Mouse (Mus musculus) myocyte (in vitro differentiated cells): ENCODE data around the gene Cdhr3. TPM values are rescaled to one million over a fixed set of nuclear protein-coding genes. Genes with fewer than 3 reads are reported as not detected.

Experiments used
- H3K27me3 ChIP-seq: one replicate; pipeline ENCODE4 v1.6.1; 2011; ENCODE audit not compliant: control insufficient read depth, insufficient read depth, insufficient read length
- H3K36me3 ChIP-seq: one replicate; pipeline ENCODE4 v1.6.1; 2011; ENCODE audit not compliant: control insufficient read depth, insufficient read depth
- H3K4me2 ChIP-seq: one replicate; pipeline ENCODE4 v1.6.1; 2011; ENCODE audit warnings: low read depth, control low read depth
- H3K4me3 ChIP-seq: one replicate; pipeline ENCODE4 v1.5.1; 2011; ENCODE audit warnings: mild to moderate bottlenecking, control low read depth, moderate library complexity
- H3K79me2 ChIP-seq: one replicate; pipeline ENCODE4 v1.6.1; 2011; ENCODE audit not compliant: control insufficient read depth, insufficient read depth
- H3ac ChIP-seq: one replicate; pipeline ENCODE4 v1.6.1; 2011; ENCODE audit not compliant: control insufficient read depth, insufficient read length
- CEBPB ChIP-seq: IDR thresholded peaks from 2 replicates; pipeline ENCODE4 v1.6.1; 2011; ENCODE audit warnings: mild to moderate bottlenecking, moderate library complexity; ENCODE audit not compliant: poor library complexity, insufficient read depth, severe bottlenecking
- E2F4 ChIP-seq: IDR thresholded peaks from one replicate; pipeline ENCODE4 v1.6.1; 2011; ENCODE audit warnings: mild to moderate bottlenecking, control low read depth, moderate library complexity; ENCODE audit not compliant: insufficient read depth
- MAX ChIP-seq: IDR thresholded peaks from one replicate; pipeline ENCODE4 v1.6.1; 2011; ENCODE audit warnings: low read depth, mild to moderate bottlenecking, control low read depth
- MYOD1 ChIP-seq, 3 experiments: IDR thresholded peaks; one replicate each; pipeline ENCODE4 v1.6.1; 2011; ENCODE audit warnings: control low read depth in 2 of 3, low read depth in 2 of 3, mild to moderate bottlenecking in 2 of 3, moderate library complexity in 1 of 3; ENCODE audit not compliant: insufficient read length in 2 of 3, control insufficient read depth in 1 of 3
- MYOG ChIP-seq, 3 experiments: IDR thresholded peaks; one replicate each; pipeline ENCODE4 v1.6.1; 2011; ENCODE audit warnings: control low read depth in 2 of 3, low read depth in 2 of 3, mild to moderate bottlenecking in 2 of 3; ENCODE audit not compliant: insufficient read length in 2 of 3, control insufficient read depth in 1 of 3, insufficient read depth in 1 of 3
- POLR2A ChIP-seq: IDR thresholded peaks from one replicate; pipeline ENCODE4 v1.6.1; 2011; ENCODE audit warnings: low read depth, mild to moderate bottlenecking, control low read depth, moderate library complexity; ENCODE audit not compliant: insufficient read length
- POLR2AphosphoS2 ChIP-seq: IDR thresholded peaks from one replicate; pipeline ENCODE4 v1.6.1; 2011; ENCODE audit warnings: low read depth, control low read depth; ENCODE audit not compliant: insufficient read length
- REST ChIP-seq: IDR thresholded peaks from one replicate; pipeline ENCODE4 v1.6.1; 2011; ENCODE audit warnings: mild to moderate bottlenecking, control low read depth, moderate library complexity; ENCODE audit not compliant: insufficient read depth, insufficient read length
- SRF ChIP-seq: IDR thresholded peaks from one replicate; pipeline ENCODE4 v1.6.1; 2011; ENCODE audit warnings: low read depth; ENCODE audit not compliant: control insufficient read depth, insufficient read length
- TCF12 ChIP-seq: IDR thresholded peaks from one replicate; pipeline ENCODE4 v1.6.1; 2011; ENCODE audit warnings: mild to moderate bottlenecking, control low read depth; ENCODE audit not compliant: poor library complexity, insufficient read depth, severe bottlenecking
- TCF3 ChIP-seq: IDR thresholded peaks from one replicate; pipeline ENCODE4 v1.6.1; 2011; ENCODE audit warnings: low read depth, control low read depth; ENCODE audit not compliant: insufficient read length
- USF1 ChIP-seq: IDR thresholded peaks from one replicate; pipeline ENCODE4 v1.6.1; 2011; ENCODE audit warnings: low read depth, mild to moderate bottlenecking, control low read depth, moderate library complexity
- polyA plus RNA-seq: library from polyadenylated mRNA; unstranded; fragments of >200 nt; fragmentation: generic; extraction: Trizol; gene quantifications from one replicate; pipeline ENCODE4 v1.2.1, GENCODE M21; 2012; ENCODE audit warnings: missing spikeins

Gene Cdhr3
- polyA plus RNA-seq, 1 experiment = 0.04 TPM

DNA sequence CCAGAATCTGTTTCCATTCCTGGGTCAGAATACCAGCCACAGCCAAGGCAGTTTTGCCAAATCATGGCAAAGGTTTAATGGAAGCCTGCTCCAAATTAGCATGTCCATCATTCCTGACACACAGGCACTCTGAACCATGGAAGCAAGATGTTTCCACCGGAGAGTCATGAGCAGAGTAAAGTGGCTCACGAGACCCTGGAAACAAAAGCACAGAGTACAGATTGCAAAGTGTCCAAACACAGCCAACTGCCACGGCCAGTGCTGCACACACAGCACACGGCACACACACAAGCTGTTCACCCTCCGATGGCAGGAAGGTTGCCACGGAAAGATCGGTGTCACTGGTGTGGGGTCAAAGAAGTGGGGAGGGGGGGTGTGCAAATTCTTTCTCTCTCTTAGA lies 36.0 kb upstream of the Cdhr3 start:
- Histone ChIP-seq H3K36me3 (no peaks in the 10 kb centered on the region), H3K27me3 (no peaks in the 10 kb centered on the region), H3K4me2 (no peak overlapping the region), H3K79me2 (no peaks in the 10 kb centered on the region), H3K4me3 (no peak overlapping the region), H3ac (no peak overlapping the region)
- TF ChIP-seq POLR2AphosphoS2 (peak; percentile 25), REST (no peak)

DNA sequence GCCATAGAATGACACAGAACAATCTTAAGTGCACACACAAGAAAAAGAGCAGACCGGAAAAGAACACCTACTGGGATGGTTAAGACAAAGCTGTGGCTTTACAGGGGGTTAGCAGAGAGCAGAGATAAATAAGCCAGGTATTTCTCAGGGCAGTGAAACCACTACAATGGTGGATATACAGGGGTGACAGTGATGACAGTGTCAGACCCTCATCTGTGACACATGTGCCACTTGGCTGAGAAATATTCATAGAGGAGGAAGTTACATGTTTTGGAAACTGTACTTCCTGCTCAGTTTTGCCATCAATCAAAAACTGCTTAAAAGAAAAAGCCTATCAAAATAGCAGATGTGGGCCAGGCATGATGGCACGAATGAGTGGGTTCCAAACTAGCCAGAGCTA lies 35.4 kb upstream of the Cdhr3 start:
- H3K27me3 ChIP-seq = no peaks in the 10 kb centered on the region
- H3K79me2 ChIP-seq = no peaks in the 10 kb centered on the region
- H3ac ChIP-seq = no peak overlapping the region
- no peak overlapping the region for H3K4me3 ChIP-seq
- H3K36me3 ChIP-seq = no peaks in the 10 kb centered on the region
- no peak for TF ChIP-seq TCF12
- no peak for TF ChIP-seq E2F4
- TF ChIP-seq TCF3 = no peak
- no peak for TF ChIP-seq SRF
- no peak for TF ChIP-seq POLR2AphosphoS2
- TF ChIP-seq CEBPB = no peak
- no peak for TF ChIP-seq MAX
- no peak for TF ChIP-seq POLR2A
- H3K4me2 ChIP-seq = no peak overlapping the region

DNA sequence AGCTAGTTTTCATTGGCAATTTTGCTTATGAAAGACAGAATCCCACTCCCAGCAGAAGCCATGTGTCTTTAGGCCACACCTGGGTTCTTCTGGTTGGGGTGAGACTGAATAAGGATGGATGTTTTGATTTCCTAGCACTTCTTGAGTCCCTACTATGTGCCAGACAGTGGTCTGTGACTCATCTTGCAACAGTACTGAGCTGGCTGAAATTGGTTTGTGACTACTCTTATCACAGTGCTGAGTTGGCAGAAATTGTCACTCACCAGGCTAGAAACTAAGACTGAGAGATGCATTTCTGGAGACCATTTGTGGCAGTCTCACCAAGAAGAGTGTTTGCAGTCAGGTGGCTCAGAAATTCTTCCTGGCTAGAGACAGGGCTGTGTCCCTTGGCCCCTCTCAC lies 33.6 kb upstream of the Cdhr3 start:
- TF ChIP-seq MYOG (IDR thresholded peaks at IDR 0.05; ENCODE audit: control insufficient read depth in 1 of 3, insufficient read depth in 1 of 3, insufficient read length in 2 of 3, low read depth in 2 of 3) (no peak), TCF3 (no peak), REST (no peak)
- Histone ChIP-seq H3K4me3 (no peak overlapping the region), H3ac (no peak overlapping the region), H3K79me2 (no peaks in the 10 kb centered on the region), H3K36me3 (no peaks in the 10 kb centered on the region), H3K4me2 (no peak overlapping the region), H3K27me3 (no peaks in the 10 kb centered on the region)

DNA sequence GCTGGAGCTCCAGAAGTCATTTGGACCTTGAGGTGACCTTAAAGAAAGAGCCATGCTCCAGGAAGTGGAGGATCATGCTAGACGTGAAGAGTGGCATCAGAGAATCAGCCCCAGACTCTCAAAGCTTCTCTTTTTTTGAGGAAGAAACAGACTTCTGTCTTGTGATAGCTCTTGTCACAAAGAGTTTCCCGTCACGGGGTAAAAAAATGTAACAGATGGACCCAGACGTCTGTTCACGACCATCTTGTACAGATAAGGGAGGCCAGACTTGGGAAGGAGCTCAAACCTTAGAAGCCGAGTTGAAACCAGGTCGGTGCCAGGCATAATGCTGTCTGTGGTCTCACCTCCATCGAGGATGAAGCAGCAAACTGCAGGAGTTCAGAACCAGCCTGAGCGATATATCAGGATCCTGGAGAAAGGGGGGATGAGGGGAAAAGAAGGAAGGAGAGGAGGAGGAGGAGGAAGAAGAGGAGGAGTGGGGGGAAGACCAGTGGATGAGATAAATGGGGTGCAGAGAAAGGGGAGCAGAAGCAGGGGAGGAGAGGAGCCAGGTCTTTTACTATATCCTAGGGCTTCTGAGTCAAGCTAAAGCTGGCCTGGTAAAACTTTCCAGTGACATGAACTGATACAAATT lies 33.0 kb upstream of the Cdhr3 start:
- Histone ChIP-seq H3K36me3 (no peaks in the 10 kb centered on the region), H3K4me2 (no peak overlapping the region), H3K27me3 (no peaks in the 10 kb centered on the region), H3K4me3 (no peak overlapping the region), H3K79me2 (no peaks in the 10 kb centered on the region), H3ac (no peak overlapping the region)
- no peak for TF ChIP-seq MYOG (IDR thresholded peaks at IDR 0.05; ENCODE audit: control insufficient read depth in 1 of 3, insufficient read depth in 1 of 3, insufficient read length in 2 of 3, low read depth in 2 of 3)
- no peak for TF ChIP-seq REST
- no peak for TF ChIP-seq CEBPB
- no peak for TF ChIP-seq POLR2AphosphoS2
- no peak for TF ChIP-seq MAX
- TF ChIP-seq MYOD1 (IDR thresholded peaks at IDR 0.05; ENCODE audit: control insufficient read depth in 1 of 3, insufficient read length in 2 of 3, low read depth in 2 of 3) = no peak
- TF ChIP-seq E2F4 = no peak
- TF ChIP-seq SRF = no peak
- TF ChIP-seq TCF12 = no peak
- TF ChIP-seq POLR2A = no peak
- TF ChIP-seq TCF3 = no peak
- TF ChIP-seq USF1 = no peak

DNA sequence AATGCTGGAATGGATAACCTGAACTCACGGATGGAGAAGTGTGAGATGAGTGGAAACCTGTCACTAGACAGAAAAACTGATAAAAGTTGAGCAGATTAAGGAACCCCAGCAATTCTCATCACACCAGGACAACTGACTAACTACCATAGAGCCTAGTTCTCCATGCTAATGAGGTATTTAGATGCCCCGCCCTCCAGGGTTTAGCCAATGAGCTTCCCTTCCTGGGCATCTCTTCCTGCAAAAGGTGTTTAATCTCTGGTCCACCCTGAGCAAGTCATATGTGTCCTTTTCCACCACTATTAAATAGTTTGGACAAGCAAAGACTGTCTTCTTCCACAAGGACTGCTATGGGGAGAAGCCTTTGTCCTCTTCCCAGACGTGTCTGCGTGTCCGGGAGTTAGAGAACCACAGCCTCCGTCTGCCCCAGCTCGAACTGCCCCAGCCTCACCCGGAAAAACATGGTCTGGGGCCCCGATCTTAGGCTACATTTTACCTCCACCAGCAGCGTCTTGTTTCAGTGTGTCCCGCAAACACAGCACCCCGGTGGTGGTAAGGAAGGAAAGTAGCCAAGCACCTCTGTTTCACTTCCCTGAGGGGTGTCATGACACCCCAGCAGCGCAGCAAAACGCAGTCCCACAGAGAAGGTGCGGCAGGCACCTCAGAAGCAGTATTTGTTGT lies 26.1 kb upstream of the Cdhr3 start:
- no peak overlapping the region for H3K4me3 ChIP-seq

More for the DNA sequence above, 26.1 kb upstream of the Cdhr3 start:
- TF ChIP-seq SRF (no peak), E2F4 (no peak), TCF12 (no peak), POLR2AphosphoS2 (no peak)
- H3ac ChIP-seq = no peak overlapping the region
- H3K36me3 ChIP-seq = no peaks in the 10 kb centered on the region
- no peaks in the 10 kb centered on the region for H3K79me2 ChIP-seq
- no peak overlapping the region for H3K4me2 ChIP-seq
- no peaks in the 10 kb centered on the region for H3K27me3 ChIP-seq
